Mouse (Mus musculus): ENCODE measurements around the gene Zranb1. TPM values are rescaled to one million over a fixed set of nuclear protein-coding genes. Genes with fewer than 3 reads are reported as not detected.
A peak's percentile ranks its signal among the peaks of the same experiment; 100 is the strongest.

Gene Zranb1
- polyA plus RNA-seq, 1 experiment from 2014 or later = 17.5 TPM

- Histone ChIP-seq H3K27ac (no peak overlapping the region), H3K79me2 (ENCODE audit: inconsistent target) (no peaks in the 10 kb centered on the region), H3K36me3 (ENCODE audit: inconsistent target) (no peaks in the 10 kb centered on the region), H3K4me3 (ENCODE audit: inconsistent target) (no peak overlapping the region)
- 96% methylated on average over 9 of the region's 9 CpGs for WGBS (ENCODE audit: missing documents)
Measured at GRCm38 (mm10) chr7:132896206-132896815, 34.6 kb upstream of the Zranb1 start.

DNA sequence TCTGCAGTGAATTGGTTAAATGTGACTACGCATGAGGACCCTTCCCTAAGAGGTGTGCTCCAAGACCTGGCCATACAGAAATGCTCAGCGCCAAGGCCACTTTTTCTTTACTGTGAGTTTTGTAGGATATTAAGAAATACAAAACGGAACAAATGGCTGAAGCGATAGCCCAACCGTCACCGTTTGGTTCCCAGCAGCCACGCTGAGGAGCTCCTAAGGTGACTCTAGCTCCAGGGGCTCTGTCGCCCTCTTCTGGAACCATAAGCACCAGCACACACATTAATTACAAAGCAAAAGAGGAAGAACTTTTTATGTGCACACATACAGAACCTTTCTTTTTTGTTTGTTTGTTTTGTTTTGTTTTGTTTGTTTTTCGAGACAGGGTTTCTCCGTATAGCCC is 33.7 kb upstream of the Zranb1 start:
- Histone ChIP-seq H3K36me3 (ENCODE audit: inconsistent target) (no peaks in the 10 kb centered on the region), H3K79me2 (ENCODE audit: inconsistent target) (no peaks in the 10 kb centered on the region), H3K4me3 (ENCODE audit: inconsistent target) (no peak overlapping the region), H3K27ac (no peak overlapping the region)
- 94% methylated on average over 10 of the region's 10 CpGs for whole genome bisulfite sequencing (ENCODE audit: missing documents)

GRCm38 (mm10) chr7:132898234-132898633 is 32.7 kb upstream of the Zranb1 start:
- Histone ChIP-seq H3K36me3 (ENCODE audit: inconsistent target) (no peaks in the 10 kb centered on the region), H3K79me2 (ENCODE audit: inconsistent target) (no peaks in the 10 kb centered on the region), H3K27ac (no peak overlapping the region), H3K4me3 (ENCODE audit: inconsistent target) (no peak overlapping the region)
- 88% methylated on average over 2 of the region's 2 CpGs for WGBS (ENCODE audit: missing documents)

DNA sequence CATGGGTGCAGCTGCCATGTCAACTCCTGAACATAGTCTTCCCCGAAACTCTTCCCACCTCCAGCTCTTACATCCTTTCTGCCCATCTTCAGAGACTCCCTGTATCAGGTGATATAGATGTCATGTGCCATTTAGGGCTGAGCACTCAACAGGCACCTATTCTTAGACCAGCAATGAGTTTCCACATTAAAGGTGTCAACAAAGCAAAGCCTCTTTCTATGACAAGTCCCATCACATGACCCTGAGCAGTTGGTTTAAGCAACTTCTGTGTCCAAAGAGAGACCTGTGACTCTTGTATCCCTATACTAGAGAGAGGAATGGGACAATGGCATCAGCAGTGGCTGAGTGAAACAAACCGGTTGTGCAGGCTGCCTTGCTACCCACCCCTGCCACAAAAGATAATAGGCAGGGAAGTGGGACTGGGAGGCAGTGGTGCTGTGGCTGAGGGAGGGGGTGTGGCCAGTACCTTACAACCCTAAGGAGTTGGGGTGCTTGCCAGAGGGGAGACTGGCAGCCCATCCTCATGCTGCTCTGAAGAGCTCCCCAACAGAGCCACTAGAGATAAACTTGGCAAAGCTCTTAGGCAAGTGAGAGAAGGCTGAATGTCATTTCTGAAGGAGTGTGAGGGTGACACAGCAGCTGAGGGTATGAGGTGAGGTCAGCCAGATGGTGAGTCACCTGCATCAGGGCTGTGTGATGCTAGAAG is 30.0 kb upstream of the Zranb1 start:
- 64% methylated on average over 2 of the region's 2 CpGs for WGBS (ENCODE audit: missing documents)
- H3K4me3 ChIP-seq (ENCODE audit: inconsistent target) = no peak overlapping the region
- no peaks in the 10 kb centered on the region for H3K36me3 ChIP-seq (ENCODE audit: inconsistent target)
- H3K79me2 ChIP-seq (ENCODE audit: inconsistent target) = no peaks in the 10 kb centered on the region
- H3K27ac ChIP-seq = no peak overlapping the region

DNA sequence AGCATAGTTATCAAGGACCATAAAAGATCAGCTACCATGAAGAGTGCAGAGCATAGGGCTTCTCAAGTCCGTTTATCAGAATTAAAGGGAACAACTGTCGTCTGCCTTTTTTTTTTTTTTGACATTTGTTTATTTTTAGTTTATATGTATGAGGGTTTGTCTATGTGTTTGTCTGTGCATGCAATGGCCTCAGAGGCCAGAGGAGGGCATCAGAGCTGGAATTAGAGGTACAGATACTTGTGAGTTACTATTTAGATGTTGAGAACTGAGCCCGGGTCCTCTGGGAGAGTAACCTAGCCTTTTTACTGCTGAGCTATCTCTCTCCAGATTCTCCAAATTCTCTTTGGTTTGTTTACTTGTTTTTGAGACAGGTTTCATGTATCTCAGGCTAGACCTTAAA is 27.1 kb upstream of the Zranb1 start:
- H3K79me2 ChIP-seq (ENCODE audit: inconsistent target) = no peaks in the 10 kb centered on the region

GRCm38 (mm10) chr7:132921971-132922370 is 9.0 kb upstream of the Zranb1 start:
- Histone ChIP-seq H3K79me2 (ENCODE audit: inconsistent target) (no peaks in the 10 kb centered on the region), H3K4me3 (ENCODE audit: inconsistent target) (no peak overlapping the region), H3K36me3 (ENCODE audit: inconsistent target) (no peaks in the 10 kb centered on the region), H3K27ac (no peak overlapping the region)
- 87% methylated on average over 3 of the region's 3 CpGs for WGBS (ENCODE audit: missing documents)

More for the DNA sequence above, 27.1 kb upstream of the Zranb1 start:
- 82% methylated on average over 3 of the region's 3 CpGs for WGBS (ENCODE audit: missing documents)
- H3K36me3 ChIP-seq (ENCODE audit: inconsistent target) = no peaks in the 10 kb centered on the region
- H3K27ac ChIP-seq = no peak overlapping the region
- H3K4me3 ChIP-seq (ENCODE audit: inconsistent target) = no peak overlapping the region

GRCm38 (mm10) chr7:132925227-132925626 is 5.7 kb upstream of the Zranb1 start:
- Histone ChIP-seq H3K27ac (no peak overlapping the region), H3K4me3 (ENCODE audit: inconsistent target) (no peak overlapping the region), H3K36me3 (ENCODE audit: inconsistent target) (no peaks in the 10 kb centered on the region), H3K79me2 (ENCODE audit: inconsistent target) (no peaks in the 10 kb centered on the region)
- WGBS (ENCODE audit: missing documents) = 91% methylated on average over 2 of the region's 2 CpGs

DNA sequence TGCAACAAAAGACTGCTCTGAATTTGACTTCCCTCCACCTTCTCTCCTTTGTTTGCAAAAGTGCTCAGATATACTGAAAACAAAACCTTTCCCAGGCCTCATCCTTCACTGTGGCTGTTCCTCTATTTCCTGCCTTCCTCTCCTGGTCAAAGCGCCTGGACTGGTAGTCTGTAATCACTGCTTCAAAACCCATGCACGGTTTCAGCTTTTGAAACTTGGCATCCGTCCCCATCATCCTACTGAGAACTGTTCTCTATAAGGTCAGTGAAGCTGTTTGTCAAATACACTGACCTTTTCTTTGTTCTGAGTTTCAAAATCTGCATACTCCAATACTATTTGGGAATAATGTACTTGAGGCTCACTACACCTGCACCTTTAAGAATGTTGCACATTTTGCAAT is 3.7 kb upstream of the Zranb1 start:
- peaks cover 6% of the 10 kb centered on the region for H3K79me2 ChIP-seq (ENCODE audit: inconsistent target)
- no peak overlapping the region for H3K4me3 ChIP-seq (ENCODE audit: inconsistent target)
- no peak overlapping the region for H3K27ac ChIP-seq
- H3K36me3 ChIP-seq (ENCODE audit: inconsistent target) = no peaks in the 10 kb centered on the region
- 70% methylated on average over 3 of the region's 3 CpGs for WGBS (ENCODE audit: missing documents)

DNA sequence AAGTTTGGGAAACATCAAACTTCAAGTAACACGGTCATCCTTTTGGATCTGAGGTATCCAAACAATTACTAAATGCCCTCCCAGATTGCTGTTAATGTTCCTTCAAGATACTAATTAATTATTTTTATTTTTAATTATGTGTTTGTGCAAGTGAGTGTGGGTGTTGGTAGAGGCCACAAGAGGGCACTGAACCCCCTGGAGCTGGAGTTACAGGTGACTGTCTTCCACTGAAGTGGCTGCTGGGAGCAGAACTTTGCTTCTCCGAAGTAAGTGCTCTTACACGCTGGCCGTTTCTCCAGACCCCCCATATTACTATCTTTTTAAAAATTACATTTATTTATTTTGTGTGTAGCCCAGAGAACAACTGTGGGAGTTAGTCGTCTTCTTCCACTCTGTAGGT is 887 bp upstream of the Zranb1 start:
- peak overlapping the region; percentile 48; the same call in 1 of the 2 replicates for H3K27ac ChIP-seq
- WGBS (ENCODE audit: missing documents) = 81% methylated on average over 4 of the region's 5 CpGs
- H3K79me2 ChIP-seq (ENCODE audit: inconsistent target) = peaks cover 35% of the 10 kb centered on the region

GRCm38 (mm10) chr7:132931560-132932351 is 814 bp downstream of the Zranb1 start:
- H3K79me2 ChIP-seq (ENCODE audit: inconsistent target) = peaks cover 52% of the 10 kb centered on the region
- no peaks in the 10 kb centered on the region for H3K36me3 ChIP-seq (ENCODE audit: inconsistent target)
- peak overlapping the region; percentile 60 for H3K27ac ChIP-seq
- under 1% methylated on average over 43 of the region's 55 CpGs for WGBS (ENCODE audit: missing documents)
- H3K4me3 ChIP-seq (ENCODE audit: inconsistent target) = peak overlapping the region; percentile 93

More for the DNA sequence above, 887 bp upstream of the Zranb1 start:
- Histone ChIP-seq H3K4me3 (ENCODE audit: inconsistent target) (peak overlapping the region; percentile 72), H3K36me3 (ENCODE audit: inconsistent target) (no peaks in the 10 kb centered on the region)

DNA sequence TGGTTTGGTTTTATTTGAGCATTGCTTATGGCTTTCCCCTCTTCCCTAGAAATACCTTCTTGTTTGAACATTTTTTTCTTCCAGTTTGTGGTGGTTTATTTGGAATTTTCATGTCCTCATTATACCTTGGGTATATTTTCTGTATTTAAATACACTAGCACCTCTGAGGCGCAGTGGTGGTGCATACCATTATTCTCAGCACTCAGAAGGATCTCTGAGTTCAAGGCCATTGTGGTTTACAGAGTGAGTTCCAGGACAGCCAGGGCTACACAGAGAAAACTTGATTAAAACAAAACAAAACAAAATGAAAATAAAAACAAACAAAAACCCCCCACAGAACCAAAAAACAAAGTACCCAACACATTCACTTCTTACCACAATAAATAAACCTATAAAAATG is 2.4 kb downstream of the Zranb1 start:
- Histone ChIP-seq H3K79me2 (ENCODE audit: inconsistent target) (peaks cover 68% of the 10 kb centered on the region), H3K4me3 (ENCODE audit: inconsistent target) (no peak overlapping the region), H3K36me3 (ENCODE audit: inconsistent target) (no peaks in the 10 kb centered on the region), H3K27ac (no peak overlapping the region)
- 96% methylated on average over 1 of the region's 1 CpGs for WGBS (ENCODE audit: missing documents)

DNA sequence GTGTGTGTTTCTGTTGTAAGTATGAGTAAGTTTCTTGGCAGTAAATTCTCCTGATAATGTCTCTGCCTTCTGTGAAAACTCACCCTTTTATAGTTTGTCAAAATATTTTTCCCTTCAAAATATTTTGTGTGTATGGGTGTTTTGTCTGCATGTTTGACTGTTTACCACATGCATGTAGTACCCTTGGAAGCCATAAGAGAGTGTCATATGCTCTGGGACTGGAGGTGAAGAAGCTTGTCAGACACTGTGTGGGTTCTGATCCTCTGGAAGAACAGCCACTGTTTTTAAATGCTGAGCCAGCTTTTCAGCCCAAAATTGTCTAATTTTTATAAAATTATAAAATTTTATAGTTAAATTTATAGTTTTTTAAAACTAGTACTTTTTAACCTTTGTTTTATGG is 3.8 kb downstream of the Zranb1 start:
- H3K36me3 ChIP-seq (ENCODE audit: inconsistent target) = no peaks in the 10 kb centered on the region
- H3K4me3 ChIP-seq (ENCODE audit: inconsistent target) = no peak overlapping the region
- peaks cover 82% of the 10 kb centered on the region for H3K79me2 ChIP-seq (ENCODE audit: inconsistent target)
- no peak overlapping the region for H3K27ac ChIP-seq

DNA sequence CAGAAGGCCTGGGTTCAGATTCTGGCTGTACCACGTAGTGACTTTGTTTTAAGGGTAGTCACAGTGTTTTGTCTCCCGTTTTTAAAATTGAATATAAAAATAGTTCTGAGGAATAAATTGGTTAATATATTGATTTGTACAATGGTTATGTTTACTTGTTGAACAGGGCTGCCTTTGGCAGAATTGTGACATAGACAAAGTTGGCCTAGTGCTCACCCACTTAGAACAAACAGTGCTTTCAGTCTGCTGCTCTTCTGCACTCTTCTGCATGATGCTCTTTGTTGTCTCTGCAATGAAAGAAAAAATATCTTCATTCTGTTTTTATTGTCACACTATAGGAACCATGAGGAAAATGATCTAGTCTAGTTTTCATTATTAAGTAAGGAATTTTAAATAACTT is 8.2 kb downstream of the Zranb1 start:
- Histone ChIP-seq H3K27ac (no peak overlapping the region), H3K79me2 (ENCODE audit: inconsistent target) (peaks cover 100% of the 10 kb centered on the region), H3K4me3 (ENCODE audit: inconsistent target) (no peak overlapping the region), H3K36me3 (ENCODE audit: inconsistent target) (no peaks in the 10 kb centered on the region)
- WGBS (ENCODE audit: missing documents) = 81% methylated on average over 2 of the region's 2 CpGs

- peaks cover 100% of the 10 kb centered on the region for H3K79me2 ChIP-seq (ENCODE audit: inconsistent target)
- 92% methylated on average over 2 of the region's 2 CpGs for WGBS (ENCODE audit: missing documents)
- no peaks in the 10 kb centered on the region for H3K36me3 ChIP-seq (ENCODE audit: inconsistent target)
- no peak overlapping the region for H3K27ac ChIP-seq
- H3K4me3 ChIP-seq (ENCODE audit: inconsistent target) = no peak overlapping the region
Measured at GRCm38 (mm10) chr7:132940569-132940968, 9.6 kb downstream of the Zranb1 start.

GRCm38 (mm10) chr7:132949968-132950367 is 19.0 kb downstream of the Zranb1 start:
- 100% methylated on average over 4 of the region's 4 CpGs for WGBS (ENCODE audit: missing documents)
- no peak overlapping the region for H3K4me3 ChIP-seq (ENCODE audit: inconsistent target)
- no peak overlapping the region for H3K27ac ChIP-seq
- H3K36me3 ChIP-seq (ENCODE audit: inconsistent target) = no peaks in the 10 kb centered on the region
- H3K79me2 ChIP-seq (ENCODE audit: inconsistent target) = peaks cover 100% of the 10 kb centered on the region

Data from macrophage (primary cell).